Mouse (Mus musculus): ENCODE measurements around the gene Vwa3b.

Vwa3b gene

GRCm38 (mm10) chr1:37065658-37066412 lies 39.4 kb downstream of the Vwa3b start:
- DNase-seq: no peak

DNA sequence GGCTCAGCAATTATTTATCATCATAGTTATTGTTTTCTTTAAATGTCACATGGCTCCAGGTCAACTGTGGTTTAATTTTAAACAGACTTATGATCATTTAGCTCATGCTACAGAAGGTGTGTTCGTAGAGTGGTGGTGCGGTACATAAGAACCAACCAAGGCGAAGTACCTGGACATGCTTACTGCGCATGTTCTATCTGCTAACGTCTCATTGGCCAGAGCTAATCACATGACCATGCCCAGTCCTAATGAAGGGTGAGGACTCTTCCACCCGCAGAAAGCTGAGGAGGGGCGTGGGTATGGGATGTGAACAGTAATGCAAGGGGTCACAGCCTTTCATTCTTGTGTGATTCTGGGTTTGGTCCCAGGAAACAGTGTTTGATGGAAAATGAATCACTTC lies 49.4 kb downstream of the Vwa3b start:
- DNase-seq: no peak

DNA sequence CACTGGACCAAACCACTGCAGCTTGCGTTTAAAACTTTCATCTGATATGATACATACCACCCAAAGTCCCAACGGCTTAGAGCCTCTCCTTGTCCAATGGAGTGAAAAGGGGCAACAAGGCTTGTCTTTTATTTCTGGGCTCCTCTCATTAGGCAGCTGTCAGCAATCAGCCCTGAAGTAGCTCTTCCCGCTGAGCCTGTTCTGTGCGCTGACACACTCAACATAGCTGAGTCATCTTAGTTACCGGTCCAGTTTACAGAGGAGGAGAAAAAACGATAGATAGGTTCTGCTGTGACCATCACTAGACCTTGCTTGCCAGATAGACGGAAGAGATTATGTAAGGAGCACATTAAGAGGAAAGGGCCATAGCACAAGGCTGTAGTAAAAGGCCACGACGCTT lies 50.9 kb downstream of the Vwa3b start:
- no peak for DNase-seq

- DNase-seq: no peak
These were observed 51.7 kb downstream of the Vwa3b start for GRCm38 (mm10) chr1:37077955-37078549.

DNA sequence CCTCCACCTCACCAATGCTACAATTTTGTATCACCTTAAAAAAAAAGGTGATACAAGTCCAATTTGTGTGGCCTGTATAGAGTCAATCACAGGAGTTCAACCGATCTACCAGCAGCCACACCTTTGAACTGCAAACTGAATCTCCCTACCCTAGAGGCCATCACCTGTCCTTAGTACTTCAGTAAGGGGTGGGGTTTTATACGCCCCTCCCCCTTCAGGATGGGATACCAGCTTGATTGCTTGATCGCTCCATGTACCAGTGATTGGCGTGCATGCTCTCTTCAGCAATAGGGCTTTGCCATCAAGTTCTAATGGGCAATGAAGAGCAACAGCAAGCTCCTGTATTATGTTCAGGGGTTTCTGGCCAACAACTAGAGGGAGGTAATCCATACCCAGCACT lies 54.0 kb downstream of the Vwa3b start:
- no peak for DNase-seq

GRCm38 (mm10) chr1:37081376-37082214 lies 55.2 kb downstream of the Vwa3b start:
- no peak for DNase-seq

GRCm38 (mm10) chr1:37082215-37082464 lies 55.7 kb downstream of the Vwa3b start:
- DNase-seq: no peak

DNA sequence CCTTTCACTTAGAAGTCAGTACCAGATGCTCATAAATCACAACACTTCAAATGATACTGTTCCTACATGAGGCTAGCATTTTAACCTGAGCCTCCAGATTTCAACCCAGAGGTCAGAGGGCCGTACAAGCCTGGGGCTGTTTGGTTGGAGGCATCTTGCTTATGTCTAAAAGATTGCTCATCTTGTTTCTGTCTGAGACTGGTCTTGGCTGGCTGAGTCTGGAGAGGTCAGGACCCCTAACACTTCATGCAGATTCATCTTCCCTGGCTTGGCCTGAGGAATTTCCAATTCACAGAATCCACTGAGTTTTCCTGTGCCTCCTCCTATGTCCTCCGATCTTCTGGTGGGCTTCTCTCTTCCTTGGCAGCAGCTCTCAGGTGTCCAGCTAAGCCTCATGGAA lies 57.7 kb downstream of the Vwa3b start:
- no peak for DNase-seq

DNA sequence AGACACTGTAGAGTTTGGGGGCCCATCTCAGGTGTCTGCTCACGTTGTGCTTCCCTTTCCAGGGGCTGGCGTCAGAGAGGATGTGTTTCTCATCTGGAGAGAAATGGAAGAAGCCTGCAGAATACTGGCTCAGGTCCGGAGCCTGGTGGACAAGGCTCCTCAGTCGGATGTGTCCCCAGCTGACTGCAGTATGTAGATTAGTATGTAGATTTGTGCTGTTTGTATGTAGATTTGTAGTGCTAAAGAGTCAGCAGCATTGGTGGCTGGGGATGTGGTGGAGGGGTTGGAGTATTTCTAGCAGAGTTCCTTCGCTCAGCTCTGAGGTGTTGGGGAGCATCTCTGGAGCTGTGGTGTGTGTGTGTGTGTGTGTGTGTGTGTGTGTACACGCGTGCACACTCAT lies 58.8 kb downstream of the Vwa3b start:
- no peak for DNase-seq

DNA sequence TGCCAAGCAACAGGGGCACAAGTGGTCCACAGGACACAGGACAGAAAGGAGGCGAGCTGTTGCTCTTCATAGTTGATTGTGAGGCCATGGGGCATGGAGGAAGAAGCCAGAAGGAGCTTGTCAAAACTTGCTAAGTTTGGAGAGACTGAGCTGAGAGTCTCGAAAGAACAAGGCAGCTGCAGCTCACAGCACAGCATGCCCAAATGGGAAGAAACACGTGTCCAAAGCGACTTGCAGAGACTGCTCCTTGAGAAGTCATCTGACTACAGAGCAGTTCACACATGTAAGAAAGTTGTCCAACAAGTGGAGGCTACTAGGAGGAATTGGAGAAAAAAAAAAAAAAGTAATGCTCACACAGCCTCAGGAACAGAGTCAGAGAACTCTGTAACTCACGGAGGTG lies 62.8 kb downstream of the Vwa3b start:
- no peak for DNase-seq

- DNase-seq: no peak
These were observed 71.1 kb downstream of the Vwa3b start for GRCm38 (mm10) chr1:37097382-37098093.

DNA sequence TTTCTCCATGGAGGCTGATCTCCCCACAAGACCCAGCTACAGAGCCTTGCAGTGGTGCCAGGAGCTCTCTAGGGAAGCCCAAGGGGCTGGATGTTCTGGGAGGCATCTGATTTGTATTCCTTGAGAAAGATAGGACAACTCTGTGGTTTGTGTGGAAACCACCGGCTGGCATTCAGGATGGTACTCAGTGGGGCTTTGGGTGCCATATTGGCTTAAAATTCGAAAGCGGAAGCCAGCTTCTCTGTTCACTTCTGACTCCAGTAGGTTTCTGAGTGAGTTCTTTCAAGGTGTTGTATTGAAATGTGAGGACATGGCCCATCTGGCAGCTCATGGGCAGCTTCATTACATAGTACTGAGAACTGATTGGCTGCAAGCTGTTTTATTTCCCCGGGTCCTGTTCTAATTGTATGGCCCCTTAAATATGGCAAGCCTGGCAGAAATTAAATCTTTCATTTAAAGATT lies 71.7 kb downstream of the Vwa3b start:
- DNase-seq: no peak

- no peak for DNase-seq
These were observed 74.0 kb downstream of the Vwa3b start for GRCm38 (mm10) chr1:37100361-37100760.

- DNase-seq: no peak
These were observed 74.6 kb downstream of the Vwa3b start for GRCm38 (mm10) chr1:37101016-37101415.

DNA sequence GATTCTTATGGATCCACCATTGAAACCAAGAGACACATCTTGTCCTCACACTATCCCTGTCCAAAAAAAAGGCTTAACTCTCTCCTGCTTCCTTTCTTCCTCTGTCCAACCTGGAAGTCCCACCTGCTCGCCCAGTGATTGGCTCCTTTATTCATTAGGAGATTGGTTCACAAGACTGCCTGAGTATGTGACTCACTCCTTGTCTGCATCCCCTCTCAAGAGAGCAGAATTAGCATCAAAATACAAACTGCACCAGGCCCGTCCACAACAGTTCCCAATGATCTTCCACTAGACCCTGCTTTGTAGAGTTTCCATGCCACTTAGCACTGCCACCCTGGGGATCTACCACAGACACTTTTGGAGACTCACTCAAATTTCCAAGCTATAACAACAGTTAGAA lies 75.3 kb downstream of the Vwa3b start:
- no peak for DNase-seq

DNA sequence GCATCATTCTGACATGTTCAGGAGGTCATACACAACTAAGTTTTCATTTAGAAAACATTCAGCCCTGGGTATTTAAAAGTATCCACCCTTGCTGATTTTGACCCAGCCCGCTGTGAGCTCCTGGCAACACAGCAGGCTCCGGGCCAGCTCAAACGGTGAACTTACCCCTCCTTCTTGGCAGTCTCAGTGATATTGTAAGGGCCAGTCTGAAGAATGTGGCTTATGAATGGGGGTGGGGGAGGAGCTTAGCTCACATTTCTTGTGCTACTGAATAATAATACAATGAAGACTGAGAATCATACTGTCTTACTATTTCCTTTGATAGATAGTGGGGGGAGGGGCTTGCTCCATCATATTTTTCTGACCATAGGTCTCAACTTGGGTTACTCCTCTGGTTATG lies 78.8 kb downstream of the Vwa3b start:
- DNase-seq: no peak

DNA sequence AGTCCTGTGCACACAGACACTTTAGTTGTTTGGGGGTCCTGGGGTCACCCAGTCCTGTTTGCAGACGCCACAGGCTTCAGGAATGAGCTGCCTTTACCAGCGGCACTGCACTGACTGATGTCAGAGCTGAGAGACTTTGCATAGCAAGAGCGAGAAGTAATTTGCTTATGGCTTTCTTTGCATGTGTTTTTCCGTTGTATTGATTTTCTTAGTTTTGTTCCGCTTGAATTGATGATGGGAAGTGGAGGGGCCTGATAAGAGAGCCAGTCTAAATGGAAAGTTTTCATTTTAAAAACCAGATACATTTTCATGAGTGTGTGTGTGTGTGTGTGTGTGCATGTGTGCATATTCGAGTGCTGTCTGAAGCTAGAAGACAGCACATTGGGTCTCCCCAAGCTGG lies 87.4 kb downstream of the Vwa3b start:
- DNase-seq: no peak

GRCm38 (mm10) chr1:37115847-37116246 lies 89.5 kb downstream of the Vwa3b start:
- no peak for DNase-seq

- no peak for DNase-seq
These were observed 90.2 kb downstream of the Vwa3b start for GRCm38 (mm10) chr1:37116574-37116973.

- DNase-seq: no peak
These were observed 91.6 kb downstream of the Vwa3b start for GRCm38 (mm10) chr1:37117964-37118363.

DNA sequence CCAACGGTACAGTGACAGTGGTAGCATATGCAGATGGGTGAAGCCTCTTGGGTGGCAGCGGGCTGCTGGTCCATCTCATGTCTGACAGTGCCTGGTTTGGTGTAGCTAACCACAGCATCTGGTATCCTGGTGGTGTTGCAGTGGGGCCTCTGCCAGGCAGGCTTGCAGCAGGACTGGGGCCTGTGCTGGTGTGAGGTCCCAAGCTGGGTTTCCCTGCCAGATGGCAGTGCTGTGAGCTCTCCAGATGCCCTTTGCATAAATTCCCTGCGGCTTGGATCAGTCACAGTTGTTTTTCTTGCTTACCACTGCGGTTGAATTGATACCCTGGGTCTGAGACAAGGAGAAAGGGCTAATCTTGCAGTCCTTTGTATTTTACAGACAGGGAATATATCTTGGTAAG lies 95.9 kb downstream of the Vwa3b start:
- no peak for DNase-seq

DNA sequence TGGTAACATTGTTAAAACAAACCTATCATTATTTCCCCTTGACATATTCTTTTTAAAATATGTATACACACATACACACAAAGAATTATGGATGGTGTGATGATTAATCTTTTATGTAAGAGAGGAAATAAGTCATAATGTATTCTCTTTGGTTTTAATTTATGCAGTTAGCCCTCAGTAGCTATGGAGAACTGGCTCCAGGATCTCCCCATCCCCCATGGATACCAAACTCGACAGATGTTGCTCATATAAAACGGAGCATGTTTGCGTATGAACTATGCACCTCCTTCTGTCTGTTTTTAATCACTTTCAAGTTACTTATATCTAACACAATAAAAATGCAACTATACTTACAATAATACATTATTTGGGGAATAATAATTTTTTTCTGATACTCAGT lies 96.4 kb downstream of the Vwa3b start:
- DNase-seq: no peak

GRCm38 (mm10) chr1:37124696-37125349 lies 98.4 kb downstream of the Vwa3b start:
- no peak for DNase-seq
